Mouse (Mus musculus): ENCODE results near the gene Mmp25.

GRCm38 (mm10) chr17:23592926-23593300, 52.2 kb downstream of the Mmp25 start:
- TF ChIP-seq MYC (IDR thresholded peaks at IDR 0.05; ENCODE audit: low read depth, low read length) (no peak), NELFE (IDR thresholded peaks at IDR 0.05; ENCODE audit: low read depth, low read length) (no peak), NRF1 (IDR thresholded peaks at IDR 0.05; ENCODE audit: low read depth, low read length) (no peak), POLR2A (IDR thresholded peaks at IDR 0.05; ENCODE audit: low read depth, low read length) (no peak), SMC3 (IDR thresholded peaks at IDR 0.05; ENCODE audit: low read depth, low read length) (no peak), CTCF (conservative IDR thresholded peaks at IDR 0.05 in 1 of 2, IDR thresholded peaks at IDR 0.05 in 1 of 2; ENCODE audit: low read depth in 2 of 2, low read length in 2 of 2) (no peak), POLR2AphosphoS2 (IDR thresholded peaks at IDR 0.05; ENCODE audit: low read depth, low read length) (no peak), TBP (conservative IDR thresholded peaks at IDR 0.05; ENCODE audit: low read depth, low read length) (no peak), PAX5 (IDR thresholded peaks at IDR 0.05; ENCODE audit: low read length) (no peak), MAX (IDR thresholded peaks at IDR 0.05; ENCODE audit: low read length) (no peak), TCF12 (IDR thresholded peaks at IDR 0.05; ENCODE audit: low read depth, low read length) (no peak), ETS1 (conservative IDR thresholded peaks at IDR 0.05; ENCODE audit: low read depth, low read length) (no peak)
